Mouse (Mus musculus) hindbrain, embryonic 12.5 days (tissue): ENCODE measurements around the gene Nnat. TPM values are rescaled to one million over a fixed set of nuclear protein-coding genes. Genes with fewer than 3 reads are reported as not detected.
A peak's percentile ranks its signal among the peaks of the same experiment; 100 is the strongest.

Experiments used
- ATAC-seq: fragments of 200-750 bp; cut with Nextera tagmentation; 2 replicates; pipeline ENCODE4 v1.8.0; 2017; ENCODE audit warnings: moderate TSS enrichment; ENCODE audit not compliant: low FRiP score
- H3K27ac ChIP-seq: fragments of 300-500 bp; sonication (generic); 2 replicates; pipeline ENCODE4 v1.5.1; 2016; ENCODE audit warnings: mild to moderate bottlenecking
- H3K27me3 ChIP-seq: fragments of 300-500 bp; sonication (generic); 2 replicates; pipeline ENCODE4 v1.6.1; 2016; ENCODE audit warnings: mild to moderate bottlenecking
- H3K36me3 ChIP-seq: fragments of 300-500 bp; sonication (generic); 2 replicates; pipeline ENCODE4 v1.6.1; 2016; ENCODE audit warnings: mild to moderate bottlenecking
- H3K4me1 ChIP-seq: fragments of 300-500 bp; sonication (generic); 2 replicates; pipeline ENCODE4 v1.6.1; 2016
- H3K4me2 ChIP-seq: fragments of 300-500 bp; sonication (generic); replicated peaks from 2 replicates; pipeline ENCODE4 v1.6.1; 2016; ENCODE audit warnings: mild to moderate bottlenecking
- H3K4me3 ChIP-seq: fragments of 300-500 bp; sonication (generic); 2 replicates; pipeline ENCODE4 v1.5.1; 2016; ENCODE audit warnings: mild to moderate bottlenecking
- H3K9ac ChIP-seq: fragments of 300-500 bp; sonication (generic); 2 replicates; pipeline ENCODE4 v1.6.1; 2016; ENCODE audit warnings: mild to moderate bottlenecking, moderate library complexity
- H3K9me3 ChIP-seq: fragments of 300-500 bp; sonication (generic); replicated peaks from 2 replicates; pipeline ENCODE4 v1.6.1; 2016; ENCODE audit warnings: mild to moderate bottlenecking
- WGBS: fragments of 180-500 bp; shearing (Covaris S2); methylation state at CpG from one replicate; pipeline ENCODE4 v1.1.7; 2016; 5-methylcytosine and 5-hydroxymethylcytosine counted together
- polyA plus RNA-seq: library from polyadenylated mRNA; unstranded; fragments of >200 nt; fragmentation: Nextera tagmentation; extraction: Ambion mirVana; gene quantifications from 2 replicates; pipeline ENCODE4 v1.2.1, GENCODE M21; 2016

Nnat gene
- 3,841 and 3,900 TPM in 2 replicates for polyA plus RNA-seq

- Histone ChIP-seq H3K27ac (peak within 1 kb of the TSS; percentile 90), H3K27me3 (no peaks in the 10 kb centered on the region), H3K9me3 (peaks cover 38% of the 10 kb centered on the region), H3K36me3 (peaks cover 66% of the 10 kb centered on the region), H3K4me2 (peak within 1 kb of the TSS; percentile 77), H3K4me3 (peak within 1 kb of the TSS; percentile 60), H3K4me1 (peaks cover 52% of the 10 kb centered on the region), H3K9ac (peak within 1 kb of the TSS; percentile 84)
- ATAC-seq, result peak; percentile 71
- WGBS, result 57% methylated on average over 27 of the region's 27 CpGs
Observed at GRCm38 (mm10) chr2:157559858-157560257, at the start of gene Nnat. Gene Nnat (plus strand): TSS chr2:157560078.

DNA sequence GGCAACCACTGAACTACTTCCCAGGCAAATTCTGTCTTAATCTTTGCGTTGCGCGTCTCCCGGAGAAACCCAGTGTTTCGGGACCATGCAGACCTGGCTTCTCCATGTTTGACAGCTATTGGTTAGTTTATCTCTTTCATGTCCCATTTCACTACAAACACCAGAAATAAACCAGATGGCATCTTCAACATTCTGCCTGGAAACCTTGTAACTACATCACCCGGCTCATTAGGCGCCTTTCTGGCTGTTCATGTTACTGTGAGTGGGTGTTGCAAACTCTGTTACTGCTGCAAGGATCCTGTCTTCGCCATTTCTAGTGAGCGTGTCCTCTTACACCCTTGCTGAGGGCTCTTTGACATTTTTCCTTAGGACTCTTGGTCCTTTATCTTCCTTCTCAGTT, 47.0 kb upstream of the Nnat start:
- Histone ChIP-seq H3K9ac (no peak overlapping the region), H3K4me3 (no peak overlapping the region), H3K4me1 (peaks cover 43% of the 10 kb centered on the region), H3K4me2 (no peak overlapping the region), H3K27me3 (no peaks in the 10 kb centered on the region; the same call in 1 of the 2 replicates), H3K27ac (no peak overlapping the region), H3K9me3 (no peaks in the 10 kb centered on the region), H3K36me3 (no peaks in the 10 kb centered on the region)
- 88% methylated on average over 9 of the region's 9 CpGs for WGBS
- no peak for ATAC-seq

- H3K4me2 ChIP-seq, result no peak overlapping the region
- peak overlapping the region; percentile 76 for H3K27ac ChIP-seq
- H3K27me3 ChIP-seq, result no peaks in the 10 kb centered on the region
- WGBS, result 30% methylated on average over 9 of the region's 9 CpGs
- no peak overlapping the region for H3K9ac ChIP-seq
- no peaks in the 10 kb centered on the region for H3K9me3 ChIP-seq
- ATAC-seq, result no peak
- H3K4me1 ChIP-seq, result peaks cover 50% of the 10 kb centered on the region
- H3K4me3 ChIP-seq, result no peak overlapping the region
- no peaks in the 10 kb centered on the region for H3K36me3 ChIP-seq
Observed at GRCm38 (mm10) chr2:157513737-157514208, 46.1 kb upstream of the Nnat start.

- Histone ChIP-seq H3K36me3 (no peaks in the 10 kb centered on the region), H3K4me1 (peaks cover 51% of the 10 kb centered on the region), H3K27me3 (no peaks in the 10 kb centered on the region), H3K9me3 (no peaks in the 10 kb centered on the region), H3K4me3 (no peak overlapping the region), H3K27ac (peak overlapping the region; percentile 76), H3K9ac (no peak overlapping the region), H3K4me2 (no peak overlapping the region)
- 12% methylated on average over 4 of the region's 4 CpGs for WGBS
- no peak for ATAC-seq
Observed at GRCm38 (mm10) chr2:157514353-157514752, 45.5 kb upstream of the Nnat start.

GRCm38 (mm10) chr2:157517526-157517925, 42.4 kb upstream of the Nnat start:
- WGBS, result 39% methylated on average over 6 of the region's 6 CpGs
- H3K36me3 ChIP-seq, result no peaks in the 10 kb centered on the region
- H3K27ac ChIP-seq, result peak overlapping the region; percentile 19
- H3K9ac ChIP-seq, result no peak overlapping the region
- H3K4me2 ChIP-seq, result no peak overlapping the region
- ATAC-seq, result no peak
- H3K4me1 ChIP-seq, result peaks cover 54% of the 10 kb centered on the region
- H3K4me3 ChIP-seq, result no peak overlapping the region
- H3K27me3 ChIP-seq, result no peaks in the 10 kb centered on the region
- no peaks in the 10 kb centered on the region for H3K9me3 ChIP-seq

DNA sequence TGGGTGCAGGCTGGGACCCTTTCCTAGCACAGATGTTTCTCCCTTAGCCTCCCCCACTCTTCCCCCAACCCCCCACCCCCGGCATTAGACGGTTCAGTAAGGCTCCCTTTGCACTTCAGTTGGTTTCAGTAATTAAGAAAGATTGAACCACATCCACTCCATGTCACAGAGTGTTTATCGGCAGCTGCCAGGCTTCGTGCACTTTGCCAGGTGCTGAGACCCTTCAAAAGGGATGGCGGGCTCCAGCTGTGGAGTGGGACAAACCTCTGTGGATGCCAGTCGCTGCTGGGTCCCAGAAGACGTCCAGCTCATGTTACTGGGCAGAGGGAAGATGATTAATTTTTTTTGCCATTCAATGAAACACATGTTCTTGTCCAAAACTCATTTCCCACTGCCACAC, 41.4 kb upstream of the Nnat start:
- H3K4me2 ChIP-seq, result no peak overlapping the region
- H3K9me3 ChIP-seq, result no peaks in the 10 kb centered on the region
- H3K27ac ChIP-seq, result no peak overlapping the region
- H3K27me3 ChIP-seq, result no peaks in the 10 kb centered on the region
- WGBS, result 27% methylated on average over 7 of the region's 7 CpGs
- H3K4me3 ChIP-seq, result no peak overlapping the region
- ATAC-seq, result no peak
- H3K36me3 ChIP-seq, result no peaks in the 10 kb centered on the region
- H3K9ac ChIP-seq, result no peak overlapping the region
- peaks cover 53% of the 10 kb centered on the region for H3K4me1 ChIP-seq

GRCm38 (mm10) chr2:157519452-157519851, 40.4 kb upstream of the Nnat start:
- H3K9me3 ChIP-seq, result no peaks in the 10 kb centered on the region
- H3K4me2 ChIP-seq, result no peak overlapping the region
- no peak overlapping the region for H3K4me3 ChIP-seq
- no peaks in the 10 kb centered on the region for H3K27me3 ChIP-seq
- peaks cover 46% of the 10 kb centered on the region for H3K4me1 ChIP-seq
- no peak overlapping the region for H3K9ac ChIP-seq
- ATAC-seq, result no peak
- 45% methylated on average over 6 of the region's 6 CpGs for WGBS
- H3K36me3 ChIP-seq, result no peaks in the 10 kb centered on the region
- no peak overlapping the region for H3K27ac ChIP-seq

- no peak for ATAC-seq
- H3K9ac ChIP-seq, result no peak overlapping the region
- peak overlapping the region; percentile 23; the same call in 1 of the 2 replicates for H3K27ac ChIP-seq
- no peaks in the 10 kb centered on the region for H3K27me3 ChIP-seq
- no peak overlapping the region for H3K4me2 ChIP-seq
- peaks cover 41% of the 10 kb centered on the region for H3K4me1 ChIP-seq
- 22% methylated on average over 5 of the region's 5 CpGs for WGBS
- H3K9me3 ChIP-seq, result no peaks in the 10 kb centered on the region
- H3K4me3 ChIP-seq, result no peak overlapping the region
- H3K36me3 ChIP-seq, result no peaks in the 10 kb centered on the region
Observed at GRCm38 (mm10) chr2:157520496-157520895, 39.4 kb upstream of the Nnat start.

DNA sequence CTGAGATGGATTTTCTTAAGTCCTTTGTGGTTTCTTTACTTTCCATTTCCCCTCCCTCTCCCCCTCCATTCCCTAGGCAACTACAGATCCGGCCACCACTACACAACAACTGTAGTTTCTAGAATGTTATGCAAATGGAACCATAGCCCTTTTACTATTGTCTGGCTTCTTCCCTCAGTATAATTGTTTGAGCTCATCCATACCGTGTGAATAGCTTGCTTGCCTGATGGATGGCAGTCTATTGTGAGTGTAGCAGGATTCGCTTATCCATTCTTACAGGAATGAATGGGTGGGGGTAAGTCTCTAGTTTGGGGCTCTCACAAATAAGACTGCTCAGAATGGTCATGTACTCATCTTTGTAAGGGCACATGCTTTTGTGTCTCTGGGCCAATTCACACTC, 37.3 kb upstream of the Nnat start:
- no peaks in the 10 kb centered on the region for H3K36me3 ChIP-seq
- WGBS, result 28% methylated on average over 3 of the region's 3 CpGs
- no peaks in the 10 kb centered on the region for H3K9me3 ChIP-seq
- H3K27ac ChIP-seq, result 0 out of 2 replicates have a peak overlapping the region, but pooled peaks have one; percentile 12
- peaks cover 43% of the 10 kb centered on the region for H3K4me1 ChIP-seq
- no peaks in the 10 kb centered on the region; the same call in 1 of the 2 replicates for H3K27me3 ChIP-seq
- H3K4me2 ChIP-seq, result no peak overlapping the region
- peak; percentile 78 for ATAC-seq
- no peak overlapping the region for H3K4me3 ChIP-seq
- no peak overlapping the region for H3K9ac ChIP-seq

DNA sequence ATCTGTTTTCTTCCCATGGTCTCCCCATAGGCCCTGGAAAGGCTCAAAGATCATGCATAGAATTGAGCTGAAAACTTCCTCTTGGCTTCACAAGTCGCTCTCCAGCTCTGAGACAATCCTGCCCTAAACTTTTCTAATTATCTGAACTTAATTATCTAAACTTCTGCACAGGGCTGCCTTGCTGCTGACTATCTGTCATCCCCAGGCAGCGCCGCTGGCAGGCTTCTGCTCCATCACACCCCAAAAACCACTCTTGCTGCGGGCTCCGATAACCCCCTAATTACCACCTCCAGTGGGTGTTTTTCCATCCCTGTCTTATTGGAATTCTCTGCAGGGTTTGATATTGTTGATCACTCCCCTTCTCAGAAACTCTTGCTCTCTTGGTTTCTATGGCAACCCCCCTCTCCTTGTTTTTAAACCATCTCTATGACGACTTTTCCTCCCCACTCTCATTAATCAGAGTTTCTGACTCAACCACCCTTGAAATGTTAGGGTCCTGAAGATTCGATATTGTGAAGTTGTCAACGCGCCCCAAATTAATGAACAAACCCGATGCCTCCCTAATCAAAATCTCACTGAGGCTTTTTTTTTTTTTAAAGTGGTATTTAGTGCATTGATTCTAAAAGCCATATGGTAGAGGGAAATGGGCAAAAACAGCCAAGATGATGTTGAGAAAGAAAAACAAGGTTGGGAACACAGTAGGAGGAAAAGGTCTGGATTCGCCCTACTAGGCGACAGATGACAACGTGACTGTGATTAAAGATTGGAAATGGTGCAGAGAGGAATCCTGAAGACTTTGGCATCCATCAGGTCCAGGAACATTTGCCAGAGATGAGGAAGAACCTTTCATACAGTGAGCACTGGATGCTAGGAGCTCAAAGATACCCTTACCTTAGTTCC, 29.6 kb upstream of the Nnat start:
- H3K27me3 ChIP-seq, result no peaks in the 10 kb centered on the region; the same call in 1 of the 2 replicates
- peak overlapping the region; percentile 79 for H3K27ac ChIP-seq
- H3K36me3 ChIP-seq, result no peaks in the 10 kb centered on the region
- no peak overlapping the region for H3K4me2 ChIP-seq
- WGBS, result 53% methylated on average over 13 of the region's 13 CpGs
- ATAC-seq, result no peak; the same call in 1 of the 2 replicates
- peaks cover 46% of the 10 kb centered on the region for H3K4me1 ChIP-seq
- no peak overlapping the region for H3K4me3 ChIP-seq
- no peaks in the 10 kb centered on the region for H3K9me3 ChIP-seq
- no peak overlapping the region for H3K9ac ChIP-seq

DNA sequence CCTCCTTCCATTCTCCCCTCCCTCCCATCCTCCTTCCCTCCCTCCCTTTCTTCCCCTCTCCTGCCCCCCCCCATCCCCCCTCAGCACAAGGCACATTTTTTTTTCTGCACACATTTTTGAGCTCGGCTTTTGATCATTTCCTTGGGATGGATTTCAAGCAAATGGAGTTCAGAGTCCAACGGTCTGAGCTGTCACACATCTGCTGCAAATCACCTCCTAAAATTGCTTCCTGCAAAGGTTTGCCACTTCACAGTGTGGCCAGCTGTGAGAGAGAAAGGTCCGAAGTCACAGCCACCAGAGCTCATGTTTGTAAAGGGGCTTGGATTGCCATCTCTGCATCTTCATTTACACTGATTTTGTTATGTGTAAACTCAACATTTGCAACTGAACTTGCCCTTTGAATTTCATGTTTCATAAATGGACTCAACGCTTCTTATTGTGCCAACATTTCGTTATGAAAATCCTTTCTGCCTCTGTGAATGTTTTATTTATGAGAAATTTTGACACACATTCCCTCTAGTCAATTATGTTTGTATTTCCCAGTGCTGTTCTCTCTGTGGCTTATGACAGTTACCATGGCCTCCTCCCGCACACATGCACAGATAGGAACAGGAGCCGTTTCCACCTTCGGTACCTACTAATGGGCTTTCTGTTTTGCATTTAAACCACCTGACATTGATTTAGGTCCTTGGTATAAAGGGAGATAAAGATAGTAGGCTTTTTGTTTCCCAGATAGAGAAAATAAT, 28.0 kb upstream of the Nnat start:
- ATAC-seq, result no peak
- Histone ChIP-seq H3K27ac (peak overlapping the region; percentile 79), H3K36me3 (no peaks in the 10 kb centered on the region), H3K4me3 (no peak overlapping the region), H3K4me2 (no peak overlapping the region), H3K27me3 (no peaks in the 10 kb centered on the region; the same call in 1 of the 2 replicates), H3K9me3 (no peaks in the 10 kb centered on the region), H3K9ac (no peak overlapping the region), H3K4me1 (peaks cover 46% of the 10 kb centered on the region)
- WGBS, result 49% methylated on average over 8 of the region's 8 CpGs

- 71% methylated on average over 4 of the region's 4 CpGs for WGBS
- Histone ChIP-seq H3K4me1 (peaks cover 55% of the 10 kb centered on the region), H3K36me3 (no peaks in the 10 kb centered on the region), H3K27ac (no peak overlapping the region), H3K4me2 (no peak overlapping the region), H3K27me3 (peaks cover 4% of the 10 kb centered on the region; the same call in 1 of the 2 replicates), H3K9me3 (no peaks in the 10 kb centered on the region), H3K4me3 (no peak overlapping the region), H3K9ac (no peak overlapping the region)
- ATAC-seq, result no peak
Observed at GRCm38 (mm10) chr2:157534163-157534562, 25.7 kb upstream of the Nnat start.
